Mouse (Mus musculus) thymus, adult 2 months (tissue): ENCODE results near the gene Manba.

Source experiments
- CTCF ChIP-seq: fragments of 200-500 bp; IDR thresholded peaks from 2 replicates; pipeline ENCODE4 v1.5.1; 2012; ENCODE audit warnings: mild to moderate bottlenecking, control low read depth, low read length, moderate library complexity, borderline replicate concordance; ENCODE audit not compliant: control insufficient read depth, poor library complexity, insufficient read depth; ENCODE audit errors: extremely low read depth
- POLR2A ChIP-seq: fragments of 200-500 bp; IDR thresholded peaks from 2 replicates; pipeline ENCODE4 v1.6.1; 2012; ENCODE audit warnings: mild to moderate bottlenecking, low read length, control low read depth, moderate library complexity; ENCODE audit not compliant: control insufficient read depth, poor library complexity, insufficient read depth; ENCODE audit errors: extremely low read depth

DNA sequence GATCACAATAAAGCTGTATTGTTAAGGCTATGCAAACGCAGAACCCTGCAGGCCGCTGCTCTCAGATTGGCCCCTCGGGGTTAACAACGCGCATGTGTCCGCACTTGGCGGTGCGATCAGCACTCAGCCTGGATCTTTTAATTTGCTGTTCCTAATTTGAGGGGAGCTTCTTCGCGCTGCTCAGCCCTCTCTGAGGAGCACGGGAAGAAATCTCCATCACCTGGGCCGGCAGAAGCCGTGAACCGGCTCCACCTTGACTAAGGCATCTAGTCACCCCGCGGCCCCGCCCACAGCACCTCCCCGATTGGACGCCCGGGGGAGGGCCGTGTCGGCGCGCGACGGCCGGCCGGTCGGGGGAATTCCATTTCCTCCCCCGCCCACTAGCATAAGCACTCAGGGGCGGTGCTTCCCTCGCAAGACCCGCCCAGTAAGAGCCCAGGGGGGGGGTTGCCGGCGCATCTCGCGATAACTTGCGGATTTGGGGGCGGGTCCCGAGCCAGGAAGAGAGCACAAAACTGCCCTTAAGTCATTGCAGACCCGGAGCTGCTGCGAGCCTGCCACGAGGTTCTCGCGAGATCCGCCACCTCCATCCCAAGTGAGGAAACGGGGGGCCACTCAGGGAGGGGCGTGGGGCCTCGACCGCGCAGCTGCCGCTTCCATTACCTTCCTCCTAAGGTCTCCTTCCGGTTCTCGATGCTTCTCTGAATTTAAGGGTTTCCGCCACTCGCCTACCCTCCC, 47.5 kb upstream of the Manba start, which contains the start of gene Ube2d3:
- TF ChIP-seq CTCF (peak; percentile 10; the same call in 1 of the 2 replicates), POLR2A (peak; percentile 78)
